Mouse (Mus musculus): ENCODE measurements around the gene Cenpp. TPM values are rescaled to one million over a fixed set of nuclear protein-coding genes. Genes with fewer than 3 reads are reported as not detected.

Cenpp gene
- polyA plus RNA-seq, 1 experiment, result 11.2 TPM

- Histone ChIP-seq H3K79me2 (ENCODE audit: control insufficient read depth, insufficient read depth) (peaks cover 11% of the 10 kb centered on the region), H3K27me3 (ENCODE audit: control insufficient read depth, insufficient read depth, insufficient read length) (no peaks in the 10 kb centered on the region), H3K36me3 (ENCODE audit: control insufficient read depth, insufficient read depth) (peaks cover 64% of the 10 kb centered on the region), H3K4me3 (ENCODE audit: insufficient read depth, poor library complexity, severe bottlenecking) (no peak overlapping the region), H3K79me3 (ENCODE audit: low read depth) (peaks cover 9% of the 10 kb centered on the region), H3ac (ENCODE audit: control insufficient read depth, insufficient read length, low read depth) (no peak overlapping the region)
- TF ChIP-seq MAX (IDR thresholded peaks at IDR 0.05), result no peak
- TF ChIP-seq MYOD1 (IDR thresholded peaks at IDR 0.05; ENCODE audit: control insufficient read depth, insufficient read length, low read depth), result no peak
- no peak for TF ChIP-seq CEBPB (IDR thresholded peaks at IDR 0.05; ENCODE audit: low read depth)
- TF ChIP-seq USF1 (IDR thresholded peaks at IDR 0.05; ENCODE audit: low read depth), result no peak
- no peak for TF ChIP-seq CTCF (IDR thresholded peaks at IDR 0.05; ENCODE audit: control insufficient read depth, insufficient read depth, insufficient read length)
- no peak for TF ChIP-seq MYOG (IDR thresholded peaks at IDR 0.05; ENCODE audit: control insufficient read depth, extremely low read depth, insufficient read length)
- no peak for TF ChIP-seq FOSL1 (IDR thresholded peaks at IDR 0.05; ENCODE audit: insufficient read depth, low read length, poor library complexity, severe bottlenecking)
Observed at GRCm38 (mm10) chr13:49677793-49678192, 25.2 kb upstream of the Cenpp start.

- peaks cover 21% of the 10 kb centered on the region for H3K79me3 ChIP-seq (ENCODE audit: low read depth)
- TF ChIP-seq MAX (IDR thresholded peaks at IDR 0.05) (peak; percentile 94), CTCF (IDR thresholded peaks at IDR 0.05; ENCODE audit: control insufficient read depth, insufficient read depth, insufficient read length) (no peak), USF1 (IDR thresholded peaks at IDR 0.05; ENCODE audit: low read depth) (peak; percentile 76), MYOG (IDR thresholded peaks at IDR 0.05; ENCODE audit: control insufficient read depth, extremely low read depth, insufficient read length) (no peak), FOSL1 (IDR thresholded peaks at IDR 0.05; ENCODE audit: insufficient read depth, low read length, poor library complexity, severe bottlenecking) (no peak), CEBPB (IDR thresholded peaks at IDR 0.05; ENCODE audit: low read depth) (no peak), MYOD1 (IDR thresholded peaks at IDR 0.05; ENCODE audit: control insufficient read depth, insufficient read length, low read depth) (no peak)
- no peaks in the 10 kb centered on the region for H3K27me3 ChIP-seq (ENCODE audit: control insufficient read depth, insufficient read depth, insufficient read length)
- peaks cover 40% of the 10 kb centered on the region for H3K79me2 ChIP-seq (ENCODE audit: control insufficient read depth, insufficient read depth)
- H3K36me3 ChIP-seq (ENCODE audit: control insufficient read depth, insufficient read depth), result peaks cover 28% of the 10 kb centered on the region
- peak overlapping the region; percentile 80 for H3ac ChIP-seq (ENCODE audit: control insufficient read depth, insufficient read length, low read depth)
- H3K4me3 ChIP-seq (ENCODE audit: insufficient read depth, poor library complexity, severe bottlenecking), result peak overlapping the region; percentile 77
Observed at GRCm38 (mm10) chr13:49653180-49653541, 576 bp upstream of the Cenpp start.

- Histone ChIP-seq H3K79me3 (ENCODE audit: low read depth) (peaks cover 21% of the 10 kb centered on the region), H3ac (ENCODE audit: control insufficient read depth, insufficient read length, low read depth) (peak overlapping the region; percentile 83), H3K27me3 (ENCODE audit: control insufficient read depth, insufficient read depth, insufficient read length) (no peaks in the 10 kb centered on the region), H3K36me3 (ENCODE audit: control insufficient read depth, insufficient read depth) (peaks cover 16% of the 10 kb centered on the region), H3K4me3 (ENCODE audit: insufficient read depth, poor library complexity, severe bottlenecking) (peak overlapping the region; percentile 75), H3K79me2 (ENCODE audit: control insufficient read depth, insufficient read depth) (peaks cover 40% of the 10 kb centered on the region)
- no peak for TF ChIP-seq CTCF (IDR thresholded peaks at IDR 0.05; ENCODE audit: control insufficient read depth, insufficient read depth, insufficient read length)
- TF ChIP-seq FOSL1 (IDR thresholded peaks at IDR 0.05; ENCODE audit: insufficient read depth, low read length, poor library complexity, severe bottlenecking), result no peak
- TF ChIP-seq USF1 (IDR thresholded peaks at IDR 0.05; ENCODE audit: low read depth), result no peak
- TF ChIP-seq MAX (IDR thresholded peaks at IDR 0.05), result no peak
- TF ChIP-seq MYOG (IDR thresholded peaks at IDR 0.05; ENCODE audit: control insufficient read depth, extremely low read depth, insufficient read length), result no peak
- no peak for TF ChIP-seq MYOD1 (IDR thresholded peaks at IDR 0.05; ENCODE audit: control insufficient read depth, insufficient read length, low read depth)
- TF ChIP-seq CEBPB (IDR thresholded peaks at IDR 0.05; ENCODE audit: low read depth), result no peak
Observed at GRCm38 (mm10) chr13:49651781-49652351, 719 bp downstream of the Cenpp start.

- TF ChIP-seq MYOG (IDR thresholded peaks at IDR 0.05; ENCODE audit: control insufficient read depth, extremely low read depth, insufficient read length), result no peak
- no peak for TF ChIP-seq USF1 (IDR thresholded peaks at IDR 0.05; ENCODE audit: low read depth)
- no peak for TF ChIP-seq CEBPB (IDR thresholded peaks at IDR 0.05; ENCODE audit: low read depth)
- no peak for TF ChIP-seq FOSL1 (IDR thresholded peaks at IDR 0.05; ENCODE audit: insufficient read depth, low read length, poor library complexity, severe bottlenecking)
- TF ChIP-seq CTCF (IDR thresholded peaks at IDR 0.05; ENCODE audit: control insufficient read depth, insufficient read depth, insufficient read length), result no peak
- TF ChIP-seq MAX (IDR thresholded peaks at IDR 0.05), result no peak
- TF ChIP-seq MYOD1 (IDR thresholded peaks at IDR 0.05; ENCODE audit: control insufficient read depth, insufficient read length, low read depth), result no peak
- Histone ChIP-seq H3K27me3 (ENCODE audit: control insufficient read depth, insufficient read depth, insufficient read length) (no peaks in the 10 kb centered on the region), H3ac (ENCODE audit: control insufficient read depth, insufficient read length, low read depth) (no peak overlapping the region), H3K79me3 (ENCODE audit: low read depth) (peaks cover 21% of the 10 kb centered on the region), H3K79me2 (ENCODE audit: control insufficient read depth, insufficient read depth) (peaks cover 40% of the 10 kb centered on the region), H3K4me3 (ENCODE audit: insufficient read depth, poor library complexity, severe bottlenecking) (no peak overlapping the region), H3K36me3 (ENCODE audit: control insufficient read depth, insufficient read depth) (peaks cover 16% of the 10 kb centered on the region)
Observed at GRCm38 (mm10) chr13:49651136-49651535, 1.4 kb downstream of the Cenpp start.

GRCm38 (mm10) chr13:49646019-49646418 is 6.6 kb downstream of the Cenpp start:
- TF ChIP-seq CEBPB (IDR thresholded peaks at IDR 0.05; ENCODE audit: low read depth) (no peak), MYOD1 (IDR thresholded peaks at IDR 0.05; ENCODE audit: control insufficient read depth, insufficient read length, low read depth) (no peak), MYOG (IDR thresholded peaks at IDR 0.05; ENCODE audit: control insufficient read depth, extremely low read depth, insufficient read length) (no peak), USF1 (IDR thresholded peaks at IDR 0.05; ENCODE audit: low read depth) (no peak), FOSL1 (IDR thresholded peaks at IDR 0.05; ENCODE audit: insufficient read depth, low read length, poor library complexity, severe bottlenecking) (no peak), CTCF (IDR thresholded peaks at IDR 0.05; ENCODE audit: control insufficient read depth, insufficient read depth, insufficient read length) (no peak), MAX (IDR thresholded peaks at IDR 0.05) (no peak)
- Histone ChIP-seq H3K79me2 (ENCODE audit: control insufficient read depth, insufficient read depth) (peaks cover 7% of the 10 kb centered on the region), H3ac (ENCODE audit: control insufficient read depth, insufficient read length, low read depth) (no peak overlapping the region), H3K4me3 (ENCODE audit: insufficient read depth, poor library complexity, severe bottlenecking) (no peak overlapping the region), H3K36me3 (ENCODE audit: control insufficient read depth, insufficient read depth) (peaks cover 15% of the 10 kb centered on the region), H3K27me3 (ENCODE audit: control insufficient read depth, insufficient read depth, insufficient read length) (no peaks in the 10 kb centered on the region), H3K79me3 (ENCODE audit: low read depth) (no peaks in the 10 kb centered on the region)

Measured in C2C12 (cell line).